Mouse (Mus musculus): Measurements from ENCODE around the gene Ccdc162. TPM values are rescaled to one million over a fixed set of nuclear protein-coding genes. Genes with fewer than 3 reads are reported as not detected.
A peak's percentile ranks its signal among the peaks of the same experiment; 100 is the strongest.

The Ccdc162 gene
- total and polyA plus RNA-seq, 2 experiments from 2014 or later: 0.16 TPM; not detected in 1

- Histone ChIP-seq H3K9ac (replicated peaks; ENCODE audit: low read depth, low read length) (no peak overlapping the region; the same call in 1 of the 2 replicates), H3K36me3 (replicated peaks; ENCODE audit: control insufficient read depth, insufficient read depth, low read length) (no peaks in the 10 kb centered on the region), H3K27ac (ENCODE audit: low read depth) (peak overlapping the region; percentile 73), H3K4me1 (ENCODE audit: control insufficient read depth, insufficient read depth) (peaks cover 26% of the 10 kb centered on the region), H3K9me3 (replicated peaks; ENCODE audit: control insufficient read depth, low read length) (no peaks in the 10 kb centered on the region), H3K27me3 (ENCODE audit: control insufficient read depth, insufficient read depth, low read length) (no peaks in the 10 kb centered on the region), H3K4me3 (ENCODE audit: low read depth, low read length) (no peak overlapping the region), H3K4me2 (ENCODE audit: low read depth, low read length) (peak overlapping the region; percentile 25; the same call in 1 of the 2 replicates)
- TF ChIP-seq EP300 (IDR thresholded peaks at IDR 0.05; ENCODE audit: low read depth) (no peak), CTCF (IDR thresholded peaks at IDR 0.05; ENCODE audit: low read depth) (no peak)
- ATAC-seq (ENCODE audit: insufficient read depth, low read depth) (peak; percentile 50), DNase-seq (ENCODE audit: low spot score) (peak; percentile 73)
- 18% methylated on average over 9 of the region's 9 CpGs for WGBS
Observed at GRCm38 (mm10) chr10:41598221-41598620, 118.2 kb downstream of the Ccdc162 start.

- H3K27ac ChIP-seq (ENCODE audit: low read depth): peak overlapping the region; percentile 92
- no peak overlapping the region for H3K4me3 ChIP-seq (ENCODE audit: low read depth, low read length)
- peaks cover 26% of the 10 kb centered on the region for H3K4me1 ChIP-seq (ENCODE audit: control insufficient read depth, insufficient read depth)
- no peaks in the 10 kb centered on the region for H3K27me3 ChIP-seq (ENCODE audit: control insufficient read depth, insufficient read depth, low read length)
- H3K9ac ChIP-seq (replicated peaks; ENCODE audit: low read depth, low read length): no peak overlapping the region
- DNase-seq (ENCODE audit: low spot score) (peak; percentile 44), ATAC-seq (ENCODE audit: insufficient read depth, low read depth) (peak; percentile 34; the same call in 1 of the 2 replicates)
- no peaks in the 10 kb centered on the region for H3K9me3 ChIP-seq (replicated peaks; ENCODE audit: control insufficient read depth, low read length)
- peak overlapping the region; percentile 45 for H3K4me2 ChIP-seq (ENCODE audit: low read depth, low read length)
- 37% methylated on average over 3 of the region's 3 CpGs for WGBS
- no peaks in the 10 kb centered on the region for H3K36me3 ChIP-seq (replicated peaks; ENCODE audit: control insufficient read depth, insufficient read depth, low read length)
- TF ChIP-seq EP300 (IDR thresholded peaks at IDR 0.05; ENCODE audit: low read depth) (no peak), CTCF (IDR thresholded peaks at IDR 0.05; ENCODE audit: low read depth) (no peak)
Observed at GRCm38 (mm10) chr10:41595550-41595949, 120.9 kb downstream of the Ccdc162 start.

- ATAC-seq (ENCODE audit: insufficient read depth, low read depth) (peak; percentile 86), DNase-seq (ENCODE audit: low spot score) (peak; percentile 82)
- no peaks in the 10 kb centered on the region for H3K9me3 ChIP-seq (replicated peaks; ENCODE audit: control insufficient read depth, low read length)
- H3K4me1 ChIP-seq (ENCODE audit: control insufficient read depth, insufficient read depth): peaks cover 26% of the 10 kb centered on the region
- no peak overlapping the region for H3K9ac ChIP-seq (replicated peaks; ENCODE audit: low read depth, low read length)
- no peak for TF ChIP-seq CTCF (IDR thresholded peaks at IDR 0.05; ENCODE audit: low read depth)
- TF ChIP-seq EP300 (IDR thresholded peaks at IDR 0.05; ENCODE audit: low read depth): 0 out of 2 replicates have a peak, but pooled peaks have one; percentile 54
- H3K36me3 ChIP-seq (replicated peaks; ENCODE audit: control insufficient read depth, insufficient read depth, low read length): no peaks in the 10 kb centered on the region
- H3K27me3 ChIP-seq (ENCODE audit: control insufficient read depth, insufficient read depth, low read length): no peaks in the 10 kb centered on the region
- peak overlapping the region; percentile 92 for H3K27ac ChIP-seq (ENCODE audit: low read depth)
- no peak overlapping the region for H3K4me3 ChIP-seq (ENCODE audit: low read depth, low read length)
- peak overlapping the region; percentile 45 for H3K4me2 ChIP-seq (ENCODE audit: low read depth, low read length)
- 27% methylated on average over 2 of the region's 2 CpGs for WGBS
Observed at GRCm38 (mm10) chr10:41594957-41595356, 121.5 kb downstream of the Ccdc162 start.

- no peak overlapping the region for H3K9ac ChIP-seq (replicated peaks; ENCODE audit: low read depth, low read length)
- DNase-seq (ENCODE audit: low spot score): no peak
- no peak for TF ChIP-seq EP300 (IDR thresholded peaks at IDR 0.05; ENCODE audit: low read depth)
- TF ChIP-seq CTCF (IDR thresholded peaks at IDR 0.05; ENCODE audit: low read depth): no peak
- no peak overlapping the region for H3K4me3 ChIP-seq (ENCODE audit: low read depth, low read length)
- no peaks in the 10 kb centered on the region for H3K9me3 ChIP-seq (replicated peaks; ENCODE audit: control insufficient read depth, low read length)
- H3K36me3 ChIP-seq (replicated peaks; ENCODE audit: control insufficient read depth, insufficient read depth, low read length): no peaks in the 10 kb centered on the region
- H3K4me1 ChIP-seq (ENCODE audit: control insufficient read depth, insufficient read depth): peaks cover 26% of the 10 kb centered on the region
- no peak for ATAC-seq (ENCODE audit: insufficient read depth, low read depth)
- no peak overlapping the region for H3K4me2 ChIP-seq (ENCODE audit: low read depth, low read length)
- peak overlapping the region; percentile 92 for H3K27ac ChIP-seq (ENCODE audit: low read depth)
- 72% methylated on average over 8 of the region's 8 CpGs for WGBS
- no peaks in the 10 kb centered on the region for H3K27me3 ChIP-seq (ENCODE audit: control insufficient read depth, insufficient read depth, low read length)
Observed at GRCm38 (mm10) chr10:41594433-41594832, 122.0 kb downstream of the Ccdc162 start.

GRCm38 (mm10) chr10:41588616-41589015 is 127.8 kb downstream of the Ccdc162 start:
- H3K36me3 ChIP-seq (replicated peaks; ENCODE audit: control insufficient read depth, insufficient read depth, low read length): no peaks in the 10 kb centered on the region
- TF ChIP-seq CTCF (IDR thresholded peaks at IDR 0.05; ENCODE audit: low read depth) (no peak), EP300 (IDR thresholded peaks at IDR 0.05; ENCODE audit: low read depth) (no peak)
- no peak overlapping the region for H3K9ac ChIP-seq (replicated peaks; ENCODE audit: low read depth, low read length)
- H3K9me3 ChIP-seq (replicated peaks; ENCODE audit: control insufficient read depth, low read length): no peaks in the 10 kb centered on the region
- WGBS: 90% methylated on average over 2 of the region's 2 CpGs
- ATAC-seq (ENCODE audit: insufficient read depth, low read depth) (no peak), DNase-seq (ENCODE audit: low spot score) (no peak)
- H3K27ac ChIP-seq (ENCODE audit: low read depth): no peak overlapping the region
- H3K4me1 ChIP-seq (ENCODE audit: control insufficient read depth, insufficient read depth): no peaks in the 10 kb centered on the region
- H3K4me2 ChIP-seq (ENCODE audit: low read depth, low read length): no peak overlapping the region
- H3K27me3 ChIP-seq (ENCODE audit: control insufficient read depth, insufficient read depth, low read length): no peaks in the 10 kb centered on the region
- no peak overlapping the region for H3K4me3 ChIP-seq (ENCODE audit: low read depth, low read length)

Data from heart, postnatal 0 days (tissue).